Mouse (Mus musculus): Measurements from ENCODE around the gene Atp10a.

Gene Atp10a

GRCm38 (mm10) chr7:58655866-58656265, at the start of gene Atp10a:
TSS of gene Atp10a (plus strand) at chr7:58656166.
- no peak for DNase-seq (ENCODE audit: low spot score in 2 of 2)

GRCm38 (mm10) chr7:58618048-58618447, 37.9 kb upstream of the Atp10a start:
- DNase-seq (ENCODE audit: low spot score in 2 of 2): no peak

- DNase-seq (ENCODE audit: low spot score in 2 of 2): no peak
These were observed 29.4 kb upstream of the Atp10a start for GRCm38 (mm10) chr7:58626305-58627155.

- no peak for DNase-seq (ENCODE audit: low spot score in 2 of 2)
These were observed 28.6 kb upstream of the Atp10a start for GRCm38 (mm10) chr7:58627381-58627780.

GRCm38 (mm10) chr7:58629233-58629632, 26.7 kb upstream of the Atp10a start:
- no peak for DNase-seq (ENCODE audit: low spot score in 2 of 2)

- no peak for DNase-seq (ENCODE audit: low spot score in 2 of 2)
These were observed 22.3 kb upstream of the Atp10a start for GRCm38 (mm10) chr7:58633683-58634082.

- DNase-seq (ENCODE audit: low spot score in 2 of 2): no peak
These were observed 16.3 kb upstream of the Atp10a start for GRCm38 (mm10) chr7:58639676-58640075.

GRCm38 (mm10) chr7:58640456-58640855, 15.5 kb upstream of the Atp10a start:
- no peak for DNase-seq (ENCODE audit: low spot score in 2 of 2)

- no peak for DNase-seq (ENCODE audit: low spot score in 2 of 2)
These were observed 14.1 kb upstream of the Atp10a start for GRCm38 (mm10) chr7:58641916-58642315.

- DNase-seq (ENCODE audit: low spot score in 2 of 2): no peak
These were observed 8.6 kb upstream of the Atp10a start for GRCm38 (mm10) chr7:58647404-58647803.

GRCm38 (mm10) chr7:58657913-58658789, 2.2 kb downstream of the Atp10a start:
- DNase-seq (ENCODE audit: low spot score in 2 of 2): peak; percentile 45 to 54

GRCm38 (mm10) chr7:58658790-58659405, 2.9 kb downstream of the Atp10a start:
- DNase-seq (ENCODE audit: low spot score in 2 of 2): no peak

GRCm38 (mm10) chr7:58660046-58660445, 4.1 kb downstream of the Atp10a start:
- DNase-seq (ENCODE audit: low spot score in 2 of 2): no peak

- no peak for DNase-seq (ENCODE audit: low spot score in 2 of 2)
These were observed 4.7 kb downstream of the Atp10a start for GRCm38 (mm10) chr7:58660665-58661064.

- no peak for DNase-seq (ENCODE audit: low spot score in 2 of 2)
These were observed 5.1 kb downstream of the Atp10a start for GRCm38 (mm10) chr7:58661076-58661475.

- no peak for DNase-seq (ENCODE audit: low spot score in 2 of 2)
These were observed 12.7 kb downstream of the Atp10a start for GRCm38 (mm10) chr7:58668617-58669016.

GRCm38 (mm10) chr7:58676075-58676474, 20.1 kb downstream of the Atp10a start:
- no peak for DNase-seq (ENCODE audit: low spot score in 2 of 2)

GRCm38 (mm10) chr7:58677111-58677805, 21.3 kb downstream of the Atp10a start:
- DNase-seq (ENCODE audit: low spot score in 2 of 2): peak; percentile 5 to 7

- DNase-seq (ENCODE audit: low spot score in 2 of 2): no peak
These were observed 30.0 kb downstream of the Atp10a start for GRCm38 (mm10) chr7:58685967-58686366.

GRCm38 (mm10) chr7:58686573-58686972, 30.6 kb downstream of the Atp10a start:
- peak; percentile 23 to 29 for DNase-seq (ENCODE audit: low spot score in 2 of 2)

GRCm38 (mm10) chr7:58686997-58687396, 31.0 kb downstream of the Atp10a start:
- DNase-seq (ENCODE audit: low spot score in 2 of 2): no peak

Measured in spleen, postnatal 36 days (tissue).